Mouse (Mus musculus) embryonic facial prominence, embryonic 11.5 days (tissue): ENCODE measurements around the gene Tbl1xr1. TPM values are rescaled to one million over a fixed set of nuclear protein-coding genes. Genes with fewer than 3 reads are reported as not detected.

Experiments
- ATAC-seq: fragments of 200-750 bp; cut with Nextera tagmentation; replicated peaks from 2 replicates; pipeline ENCODE4 v1.8.0; 2017; ENCODE audit warnings: low read depth; ENCODE audit not compliant: insufficient number of reproducible peaks, low FRiP score, low TSS enrichment
- DNase-seq: peaks from one replicate; pipeline ENCODE4 v3.0.0-alpha.2; 2015; ENCODE audit warnings: low spot score
- H3K27ac ChIP-seq: fragments of 300-500 bp; sonication (generic); replicated peaks from 2 replicates; pipeline ENCODE4 v1.5.1; 2014; ENCODE audit warnings: mild to moderate bottlenecking, low read depth, low read length, control low read depth
- H3K27me3 ChIP-seq: fragments of 300-500 bp; sonication (generic); 2 replicates; pipeline ENCODE4 v1.6.1; 2014; ENCODE audit warnings: mild to moderate bottlenecking, low read length, moderate library complexity, mixed read lengths; ENCODE audit not compliant: control insufficient read depth, insufficient read depth
- H3K36me3 ChIP-seq: fragments of 300-500 bp; sonication (generic); replicated peaks from 2 replicates; pipeline ENCODE4 v1.6.1; 2014; ENCODE audit warnings: low read depth, mild to moderate bottlenecking, low read length, moderate library complexity, mixed read lengths; ENCODE audit not compliant: control insufficient read depth, insufficient read depth
- H3K4me1 ChIP-seq: fragments of 300-500 bp; sonication (generic); 2 replicates; pipeline ENCODE4 v1.6.1; 2014; ENCODE audit warnings: low read length, mixed read lengths; ENCODE audit not compliant: control insufficient read depth, insufficient read depth
- H3K4me2 ChIP-seq: fragments of 300-500 bp; sonication (generic); 2 replicates; pipeline ENCODE4 v1.6.1; 2014; ENCODE audit warnings: low read depth, mild to moderate bottlenecking, control low read depth, low read length, moderate library complexity
- H3K4me3 ChIP-seq: fragments of 300-500 bp; sonication (generic); 2 replicates; pipeline ENCODE4 v1.5.1; 2014; ENCODE audit warnings: low read depth, low read length, control low read depth
- H3K9ac ChIP-seq: fragments of 300-500 bp; sonication (generic); replicated peaks from 2 replicates; pipeline ENCODE4 v1.6.1; 2014; ENCODE audit warnings: mild to moderate bottlenecking, control low read depth, low read length
- H3K9me3 ChIP-seq: fragments of 300-500 bp; sonication (generic); replicated peaks from 2 replicates; pipeline ENCODE4 v1.6.1; 2016; ENCODE audit warnings: mild to moderate bottlenecking, low read length, inconsistent platforms, mixed read lengths; ENCODE audit not compliant: control insufficient read depth
- WGBS: fragments of 180-500 bp; shearing (Covaris S2); extraction: QIAGEN DNeasy Blood & Tissue Kit; methylation state at CpG from one replicate; pipeline ENCODE4 v1.1.7; 2014; 5-methylcytosine and 5-hydroxymethylcytosine counted together
- polyA plus RNA-seq: library from polyadenylated mRNA; unstranded; fragments of >200 nt; fragmentation: Nextera tagmentation; extraction: Ambion mirVana; gene quantifications from 2 replicates; pipeline ENCODE4 v1.2.1, GENCODE M21; 2014

Gene Tbl1xr1
- polyA plus RNA-seq: 23.1 and 23.8 TPM in 2 replicates

DNA sequence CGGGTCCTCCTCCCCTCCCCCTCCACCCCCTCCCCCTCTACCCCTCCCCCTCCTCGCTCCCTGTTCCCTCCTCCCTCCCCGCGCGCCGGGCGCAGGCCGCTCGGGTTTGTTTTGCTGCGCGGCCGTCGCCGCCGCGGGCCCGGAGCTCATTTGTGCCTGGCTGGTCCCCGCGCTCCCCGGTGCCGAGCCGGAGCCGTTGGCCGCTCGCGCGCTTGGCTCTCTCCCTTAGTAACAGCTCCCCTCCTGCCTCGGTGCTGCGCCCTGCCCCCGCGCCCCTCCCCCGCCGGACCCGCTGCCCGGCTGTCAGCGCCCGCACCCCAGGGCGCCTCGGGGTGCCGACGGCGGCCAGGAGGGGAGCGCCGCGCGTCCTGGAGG, at the start of gene Tbl1xr1:
TSS of gene Tbl1xr1 (plus strand) at position 92 of the 375 bp plus-strand sequence.
- DNase-seq (peak; percentile 93), ATAC-seq (peak; percentile 90)
- WGBS: 0% methylated on average over 30 of the region's 46 CpGs

DNA sequence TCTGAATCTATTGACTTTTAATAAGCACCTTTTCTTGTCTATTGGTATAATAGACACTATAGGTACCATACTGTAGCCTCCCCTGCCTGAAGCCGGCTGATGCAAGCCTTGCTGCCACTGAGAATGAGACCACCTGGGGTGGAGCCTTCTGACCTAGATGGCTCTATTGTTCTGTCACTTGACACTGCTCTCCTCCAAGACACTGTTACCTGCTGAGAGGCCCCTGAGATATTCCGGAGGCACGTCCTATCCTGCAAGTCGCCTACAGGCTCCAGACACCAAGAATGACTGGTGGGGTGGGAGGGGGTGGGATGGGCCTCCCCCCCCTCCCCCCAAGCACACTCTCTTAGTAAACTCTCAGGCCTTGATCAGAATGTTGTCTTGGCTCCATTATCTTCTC, 38.4 kb upstream of the Tbl1xr1 start:
- no peak overlapping the region for H3K4me2 ChIP-seq
- no peak overlapping the region for H3K27ac ChIP-seq
- WGBS: 28% methylated on average over 4 of the region's 4 CpGs
- no peaks in the 10 kb centered on the region for H3K36me3 ChIP-seq
- H3K27me3 ChIP-seq: no peaks in the 10 kb centered on the region
- H3K4me3 ChIP-seq: no peak overlapping the region
- no peak overlapping the region for H3K9ac ChIP-seq
- H3K9me3 ChIP-seq: no peaks in the 10 kb centered on the region
- no peaks in the 10 kb centered on the region for H3K4me1 ChIP-seq
- DNase-seq (no peak), ATAC-seq (no peak)

More for the DNA sequence above, at the start of gene Tbl1xr1:
- peak within 1 kb of the TSS; percentile 74 for H3K4me2 ChIP-seq
- peak within 1 kb of the TSS; percentile 99 for H3K27ac ChIP-seq
- H3K36me3 ChIP-seq: no peaks in the 10 kb centered on the region
- peak within 1 kb of the TSS; percentile 95 for H3K9ac ChIP-seq
- no peaks in the 10 kb centered on the region for H3K27me3 ChIP-seq
- H3K4me3 ChIP-seq: peak within 1 kb of the TSS; percentile 92
- H3K9me3 ChIP-seq: no peaks in the 10 kb centered on the region
- H3K4me1 ChIP-seq: no peaks in the 10 kb centered on the region

DNA sequence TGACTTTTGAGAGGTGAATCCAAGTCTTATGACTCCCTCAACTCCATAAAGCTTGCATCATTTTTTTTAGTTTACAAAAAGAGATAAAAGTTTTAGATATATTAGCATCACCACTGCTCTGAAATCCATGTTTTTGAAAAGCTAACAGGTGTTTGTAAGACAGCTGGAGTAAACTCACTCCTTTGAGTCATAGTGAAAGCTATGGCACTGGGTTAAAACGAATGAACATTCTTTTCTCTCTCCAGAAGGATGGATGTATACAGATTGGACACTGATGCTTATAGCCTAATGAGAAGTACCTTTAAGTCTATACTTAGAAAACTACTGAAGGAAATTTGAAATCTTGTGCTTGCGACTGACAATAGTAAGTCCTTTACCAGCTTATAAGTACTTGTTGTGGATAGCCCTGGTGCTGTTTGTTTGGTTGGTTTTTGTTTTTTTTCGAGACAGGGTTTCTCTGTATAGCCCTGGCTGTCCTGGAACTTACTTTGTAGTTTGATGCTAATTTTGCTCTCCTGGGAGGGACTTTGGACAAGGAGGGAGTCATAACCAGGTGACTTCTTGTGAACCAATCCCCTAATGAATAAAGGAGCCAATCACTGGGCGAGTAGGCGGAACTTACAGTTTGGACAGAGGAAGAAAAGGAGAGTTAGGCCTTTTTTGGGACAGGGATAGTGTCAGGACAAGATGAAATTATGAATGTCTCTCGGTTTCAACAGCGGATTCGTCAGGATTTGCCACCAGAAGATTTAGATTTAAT, 37.2 kb upstream of the Tbl1xr1 start:
- ATAC-seq: no peak
- 91% methylated on average over 8 of the region's 8 CpGs for WGBS

DNA sequence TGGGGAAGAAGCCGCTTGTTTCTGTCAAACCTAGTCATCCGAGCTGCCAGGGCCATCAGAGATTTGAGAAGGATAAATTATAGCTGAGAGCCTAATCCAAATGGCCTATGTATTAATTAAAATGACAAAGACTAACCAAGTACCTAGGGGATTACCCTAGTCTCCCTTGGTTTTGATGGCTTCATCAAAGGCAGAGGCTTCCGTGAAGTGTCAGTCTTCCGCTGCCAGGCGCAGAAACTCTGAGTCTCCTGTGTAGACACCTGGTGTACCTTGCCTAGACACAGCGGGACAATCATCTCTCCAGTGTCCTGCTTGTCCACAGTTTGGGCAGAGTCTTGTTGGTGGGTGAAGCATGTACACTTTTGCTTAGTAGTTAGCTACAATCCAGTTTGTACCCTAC, 35.8 kb upstream of the Tbl1xr1 start:
- ATAC-seq: no peak
- WGBS: 70% methylated on average over 6 of the region's 6 CpGs

More for the DNA sequence above, 37.2 kb upstream of the Tbl1xr1 start:
- DNase-seq: no peak
- no peaks in the 10 kb centered on the region for H3K4me1 ChIP-seq
- no peaks in the 10 kb centered on the region for H3K27me3 ChIP-seq
- no peak overlapping the region for H3K4me3 ChIP-seq
- no peaks in the 10 kb centered on the region for H3K36me3 ChIP-seq
- no peak overlapping the region for H3K27ac ChIP-seq
- H3K4me2 ChIP-seq: no peak overlapping the region
- H3K9me3 ChIP-seq: no peaks in the 10 kb centered on the region
- H3K9ac ChIP-seq: no peak overlapping the region

GRCm38 (mm10) chr3:22047203-22047602, 29.2 kb upstream of the Tbl1xr1 start:
- no peaks in the 10 kb centered on the region for H3K4me1 ChIP-seq

More for the DNA sequence above, 35.8 kb upstream of the Tbl1xr1 start:
- Histone ChIP-seq H3K27ac (no peak overlapping the region), H3K36me3 (no peaks in the 10 kb centered on the region), H3K4me1 (no peaks in the 10 kb centered on the region), H3K4me2 (no peak overlapping the region), H3K4me3 (no peak overlapping the region), H3K9ac (no peak overlapping the region), H3K9me3 (no peaks in the 10 kb centered on the region), H3K27me3 (no peaks in the 10 kb centered on the region)
- DNase-seq: no peak

DNA sequence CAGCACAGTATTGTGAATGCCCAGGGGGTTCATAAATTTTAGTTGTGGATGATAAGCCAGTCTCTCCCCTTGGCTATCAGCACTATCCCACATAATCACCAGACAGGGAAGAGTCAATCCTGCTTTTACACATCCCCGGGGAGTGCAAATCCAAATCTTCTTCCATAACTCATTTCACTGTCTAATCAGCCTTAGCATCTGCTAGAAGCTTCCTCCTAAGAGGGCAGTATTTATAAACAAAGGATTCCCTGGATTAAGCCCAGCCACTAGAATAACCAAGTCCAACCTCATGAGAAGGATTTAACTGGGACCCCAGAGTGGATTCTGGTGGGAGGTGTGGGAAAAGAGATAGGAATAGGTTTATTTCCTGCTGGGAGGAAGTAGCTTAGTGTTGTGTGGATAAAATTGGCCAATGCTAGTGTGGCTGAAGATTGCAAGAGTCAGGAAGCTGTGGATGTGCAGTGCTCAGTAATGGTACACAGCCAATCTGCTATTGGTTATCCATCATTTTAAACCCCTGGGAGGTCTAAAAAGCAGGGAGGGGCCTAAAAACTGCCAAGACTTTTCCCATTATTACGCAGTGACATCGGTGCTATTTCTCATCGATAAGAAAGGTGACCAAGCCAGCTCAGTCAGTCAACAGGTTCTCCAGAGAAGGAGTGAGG, 19.7 kb upstream of the Tbl1xr1 start:
- H3K36me3 ChIP-seq: no peaks in the 10 kb centered on the region
- DNase-seq (no peak), ATAC-seq (no peak)
- H3K4me2 ChIP-seq: no peak overlapping the region
- no peaks in the 10 kb centered on the region for H3K9me3 ChIP-seq
- WGBS: 86% methylated on average over 4 of the region's 4 CpGs
- no peak overlapping the region for H3K27ac ChIP-seq
- no peak overlapping the region for H3K4me3 ChIP-seq
- no peaks in the 10 kb centered on the region for H3K4me1 ChIP-seq
- H3K9ac ChIP-seq: no peak overlapping the region
- H3K27me3 ChIP-seq: no peaks in the 10 kb centered on the region

More at GRCm38 (mm10) chr3:22047203-22047602, 29.2 kb upstream of the Tbl1xr1 start:
- no peak for DNase-seq
- H3K36me3 ChIP-seq: no peaks in the 10 kb centered on the region
- no peak overlapping the region for H3K4me2 ChIP-seq
- H3K4me3 ChIP-seq: no peak overlapping the region
- no peak overlapping the region for H3K9ac ChIP-seq
- H3K27ac ChIP-seq: no peak overlapping the region
- WGBS: 89% methylated on average over 14 of the region's 14 CpGs
- no peaks in the 10 kb centered on the region for H3K9me3 ChIP-seq
- H3K27me3 ChIP-seq: no peaks in the 10 kb centered on the region
- ATAC-seq: no peak

- Histone ChIP-seq H3K9me3 (no peaks in the 10 kb centered on the region), H3K4me3 (no peak overlapping the region), H3K27ac (no peak overlapping the region), H3K36me3 (no peaks in the 10 kb centered on the region), H3K27me3 (no peaks in the 10 kb centered on the region), H3K4me2 (no peak overlapping the region), H3K4me1 (no peaks in the 10 kb centered on the region), H3K9ac (no peak overlapping the region)
- 81% methylated on average over 7 of the region's 7 CpGs for WGBS
- ATAC-seq: no peak
- DNase-seq: no peak
Measured at GRCm38 (mm10) chr3:22058206-22058804, 18.1 kb upstream of the Tbl1xr1 start.

GRCm38 (mm10) chr3:22061163-22061562, 15.3 kb upstream of the Tbl1xr1 start:
- Histone ChIP-seq H3K4me1 (no peaks in the 10 kb centered on the region), H3K9ac (no peak overlapping the region), H3K4me2 (no peak overlapping the region), H3K27ac (no peak overlapping the region), H3K36me3 (no peaks in the 10 kb centered on the region), H3K4me3 (no peak overlapping the region), H3K9me3 (no peaks in the 10 kb centered on the region), H3K27me3 (no peaks in the 10 kb centered on the region)
- DNase-seq (no peak), ATAC-seq (no peak)
- WGBS: 91% methylated on average over 4 of the region's 4 CpGs
